Mouse (Mus musculus) cerebellum, adult 18-20 months (tissue): ENCODE results near the gene Nedd8.
A peak's percentile ranks its signal among the peaks of the same experiment; 100 is the strongest.

Experiments used
- DNase-seq, 2 experiments: peaks; one replicate each; pipeline ENCODE4 v3.0.0; 2021

Nedd8 gene

GRCm38 (mm10) chr14:55660636-55661035 lies 11.3 kb downstream of the Nedd8 start:
- no peak for DNase-seq

DNA sequence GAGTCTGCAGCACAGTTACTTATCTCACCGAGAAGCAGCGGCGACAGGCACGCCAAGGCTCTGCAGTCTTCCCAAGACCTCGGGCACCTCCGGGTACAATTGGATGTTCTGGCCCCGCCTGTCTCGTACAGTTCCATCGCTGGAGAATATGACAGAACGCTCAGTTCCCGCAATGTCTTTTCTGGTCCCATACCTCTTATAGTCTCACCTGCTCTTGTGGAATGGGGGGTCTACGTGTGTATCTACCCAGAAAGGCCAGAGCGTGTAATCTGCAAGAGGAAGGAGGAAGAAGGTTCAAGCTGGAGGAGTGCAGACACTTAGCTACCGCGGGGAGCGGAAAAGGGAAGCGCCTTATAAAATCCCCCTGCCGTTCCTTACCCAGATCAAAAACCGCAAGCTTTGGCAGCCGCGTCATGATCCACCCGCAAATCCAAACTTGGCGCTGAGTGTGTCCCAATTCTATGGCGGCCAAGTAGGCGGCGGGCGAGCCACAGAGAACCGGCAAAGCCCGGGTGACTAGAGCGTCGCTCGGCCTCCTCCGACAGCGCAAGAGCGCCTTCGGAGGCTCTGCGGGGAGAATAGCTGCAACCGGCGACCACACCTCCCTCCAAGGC lies 11.9 kb downstream of the Nedd8 start, which contains the start of gene Mdp1:
Mdp1 (minus strand) TSS at position 549 of the 614 bp plus-strand sequence.
- peak; percentile 80 to 84 for DNase-seq

- no peak for DNase-seq
Observed at GRCm38 (mm10) chr14:55658011-55658410, 13.9 kb downstream of the Nedd8 start.

GRCm38 (mm10) chr14:55656935-55657334 lies 15.0 kb downstream of the Nedd8 start:
- DNase-seq, result no peak

DNA sequence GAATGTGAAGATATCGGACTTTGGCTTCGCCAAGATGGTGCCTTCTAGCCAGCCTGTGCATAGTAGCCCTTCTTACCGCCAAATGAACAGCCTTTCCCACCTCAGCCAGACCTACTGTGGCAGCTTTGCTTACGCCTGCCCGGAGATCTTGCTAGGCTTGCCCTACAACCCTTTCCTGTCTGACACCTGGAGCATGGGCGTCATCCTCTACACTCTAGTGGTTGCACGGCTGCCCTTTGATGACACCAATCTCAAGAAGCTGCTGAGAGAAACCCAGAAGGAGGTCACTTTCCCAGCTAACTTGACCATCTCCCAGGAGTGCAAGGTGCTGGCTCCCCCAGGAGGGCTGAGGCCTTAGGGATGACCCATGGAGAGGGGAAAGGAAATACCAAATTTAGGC lies 20.4 kb downstream of the Nedd8 start:
- DNase-seq, result no peak

- no peak for DNase-seq
Observed at GRCm38 (mm10) chr14:55649884-55650283, 22.0 kb downstream of the Nedd8 start, which contains the start of gene Tssk4. TSS of gene Tssk4 (plus strand) at chr14:55650184.

DNA sequence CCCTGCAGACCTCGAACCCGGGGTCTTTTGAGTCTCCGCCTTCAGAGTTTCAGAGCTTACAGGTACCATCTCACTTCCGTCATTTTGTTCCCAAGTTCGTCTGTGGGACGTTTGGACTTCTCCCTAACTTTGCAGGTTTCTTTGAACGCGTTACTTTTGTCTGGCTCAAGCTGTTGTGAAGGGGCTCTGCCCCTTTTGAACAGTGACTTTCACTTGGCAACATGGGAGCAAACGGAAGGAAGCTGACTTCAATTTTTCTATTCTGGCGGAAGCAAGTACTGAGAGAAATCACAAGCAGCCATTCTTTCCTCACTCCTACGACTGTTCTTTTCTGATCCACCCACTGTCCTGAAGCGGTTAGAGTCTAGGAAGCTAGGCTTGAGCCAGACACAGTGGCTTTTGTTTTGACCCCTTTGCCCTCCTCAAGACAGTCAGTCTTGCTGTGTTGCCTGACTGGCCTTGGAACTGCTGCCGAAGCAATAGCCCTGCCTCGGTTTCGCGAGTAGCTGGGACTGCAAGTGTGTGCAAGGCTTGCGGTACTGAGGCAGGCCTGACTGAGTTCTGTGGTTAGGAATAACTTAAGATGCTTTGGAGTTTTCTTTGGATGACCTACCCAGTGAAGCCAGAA lies 27.5 kb downstream of the Nedd8 start:
- no peak for DNase-seq

DNA sequence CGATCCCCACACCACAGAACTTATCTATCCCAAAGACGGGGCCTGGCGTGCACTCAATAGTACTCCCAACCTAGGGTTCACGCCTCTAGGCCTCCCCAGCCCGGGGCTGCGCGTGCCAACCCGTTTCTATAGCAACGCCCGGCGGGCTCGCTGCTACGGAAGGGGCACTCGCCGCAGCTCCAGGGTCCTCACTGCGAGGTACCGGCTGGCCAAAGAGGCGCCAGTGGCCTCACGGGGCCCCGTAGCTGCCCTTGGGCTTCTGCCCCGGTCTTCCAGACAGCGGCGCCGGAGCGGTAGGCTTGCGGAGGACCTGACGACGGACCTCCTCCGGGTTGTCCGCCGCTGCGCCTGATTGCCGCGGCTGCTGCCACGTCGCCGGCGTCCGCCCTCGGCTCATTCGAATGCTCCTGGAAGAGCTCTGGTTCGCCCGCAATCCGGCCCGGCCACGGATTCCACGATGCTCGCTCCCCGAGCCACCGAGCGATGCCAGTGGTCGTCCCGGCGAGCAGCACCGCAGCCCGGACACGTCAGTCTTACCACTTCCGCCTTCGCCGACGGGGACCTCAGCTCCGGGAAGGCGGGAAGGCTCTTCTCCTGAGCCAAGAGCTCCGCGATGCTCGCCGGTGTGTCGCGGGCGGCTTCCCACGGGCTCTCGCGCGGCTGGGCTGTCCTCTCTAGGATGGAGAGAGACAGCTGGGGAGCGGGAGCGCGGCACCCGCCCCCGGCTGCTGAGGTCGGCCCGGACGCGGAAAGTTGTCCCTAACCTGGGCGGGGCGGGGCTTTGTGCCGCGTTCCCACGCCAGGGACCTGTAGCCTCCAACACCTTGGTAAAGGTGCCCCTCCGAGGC lies 28.6 kb downstream of the Nedd8 start, which contains the start of gene Tm9sf1:
Tm9sf1 (minus strand) TSS at position 747 of the 848 bp plus-strand sequence.
- peak; percentile 78 to 90 for DNase-seq

DNA sequence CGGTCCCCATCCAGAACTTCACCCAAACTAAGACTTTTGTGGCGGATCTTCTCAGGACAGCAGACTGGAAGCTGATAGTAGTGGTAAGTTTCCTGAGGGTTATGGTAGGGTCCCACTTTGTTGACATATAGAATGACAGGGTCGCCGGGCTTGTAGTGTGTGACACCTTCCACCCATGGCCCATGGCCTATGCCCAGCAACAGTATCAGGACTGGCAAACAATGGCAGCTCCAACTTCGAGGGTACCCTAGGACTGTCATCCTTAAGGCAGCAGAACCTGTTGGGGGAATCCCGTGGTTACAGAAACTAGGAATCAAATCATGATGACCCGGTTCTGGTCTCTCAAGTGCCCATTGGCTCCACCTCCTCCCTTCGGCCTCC lies 29.3 kb downstream of the Nedd8 start:
- no peak for DNase-seq

- no peak for DNase-seq
Observed at GRCm38 (mm10) chr14:55641291-55641690, 30.6 kb downstream of the Nedd8 start.

DNA sequence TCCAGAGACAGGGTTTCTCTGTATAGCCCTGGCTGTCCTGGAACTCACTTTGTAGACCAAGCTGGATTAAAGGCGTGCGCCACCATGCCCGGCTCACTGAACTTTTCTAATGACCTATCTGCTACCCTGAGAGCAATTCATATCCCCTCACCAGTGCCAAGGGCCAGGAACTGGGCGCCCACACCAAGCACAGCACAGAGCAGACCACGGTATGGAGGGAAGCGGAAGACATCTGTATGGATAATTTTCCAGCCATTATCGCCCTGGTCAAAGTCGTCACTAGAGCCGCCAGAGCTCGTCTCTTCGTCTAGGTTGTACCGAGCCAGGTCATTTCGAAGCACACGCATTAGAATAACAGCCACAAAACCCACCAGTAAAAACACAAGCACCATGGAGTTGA lies 31.1 kb downstream of the Nedd8 start:
- DNase-seq, result no peak

GRCm38 (mm10) chr14:55637795-55638194 lies 34.1 kb downstream of the Nedd8 start, which contains the start of gene Gm49378:
TSS of gene Gm49378 (minus strand) at chr14:55637895.
- DNase-seq, result no peak

DNA sequence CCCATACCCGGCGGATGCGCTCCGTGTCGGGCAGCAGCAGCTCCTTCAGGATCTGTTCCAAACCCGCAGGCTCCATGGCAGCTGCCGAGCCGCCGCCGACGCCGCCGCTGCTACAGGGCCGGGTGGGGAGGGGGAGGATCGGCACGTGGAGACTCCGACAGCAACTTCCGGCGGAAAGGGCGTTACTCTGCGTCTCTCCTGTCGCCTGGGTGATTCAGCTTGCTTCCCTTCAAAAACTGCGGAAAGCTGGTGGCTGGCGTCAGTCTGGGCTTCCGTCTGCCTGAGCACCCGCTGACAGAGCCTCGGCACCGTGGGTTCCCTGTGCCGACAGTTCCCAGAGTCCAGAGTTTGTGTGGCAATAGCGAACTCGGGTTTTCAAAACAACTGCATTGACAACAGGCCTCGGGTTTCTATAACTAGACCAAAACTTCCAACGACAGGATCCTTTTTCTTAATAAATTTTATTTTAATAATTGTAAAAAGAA lies 36.4 kb downstream of the Nedd8 start, which contains the start of gene Ipo4:
Ipo4 (minus strand) TSS at position 435 of the 485 bp plus-strand sequence.
- DNase-seq, result peak; percentile 84 to 89

- DNase-seq, result peak; percentile 59 to 63
Observed at GRCm38 (mm10) chr14:55634874-55635522, 36.9 kb downstream of the Nedd8 start.

GRCm38 (mm10) chr14:55629312-55629711 lies 42.6 kb downstream of the Nedd8 start:
- DNase-seq, result peak; percentile 24 to 43

DNA sequence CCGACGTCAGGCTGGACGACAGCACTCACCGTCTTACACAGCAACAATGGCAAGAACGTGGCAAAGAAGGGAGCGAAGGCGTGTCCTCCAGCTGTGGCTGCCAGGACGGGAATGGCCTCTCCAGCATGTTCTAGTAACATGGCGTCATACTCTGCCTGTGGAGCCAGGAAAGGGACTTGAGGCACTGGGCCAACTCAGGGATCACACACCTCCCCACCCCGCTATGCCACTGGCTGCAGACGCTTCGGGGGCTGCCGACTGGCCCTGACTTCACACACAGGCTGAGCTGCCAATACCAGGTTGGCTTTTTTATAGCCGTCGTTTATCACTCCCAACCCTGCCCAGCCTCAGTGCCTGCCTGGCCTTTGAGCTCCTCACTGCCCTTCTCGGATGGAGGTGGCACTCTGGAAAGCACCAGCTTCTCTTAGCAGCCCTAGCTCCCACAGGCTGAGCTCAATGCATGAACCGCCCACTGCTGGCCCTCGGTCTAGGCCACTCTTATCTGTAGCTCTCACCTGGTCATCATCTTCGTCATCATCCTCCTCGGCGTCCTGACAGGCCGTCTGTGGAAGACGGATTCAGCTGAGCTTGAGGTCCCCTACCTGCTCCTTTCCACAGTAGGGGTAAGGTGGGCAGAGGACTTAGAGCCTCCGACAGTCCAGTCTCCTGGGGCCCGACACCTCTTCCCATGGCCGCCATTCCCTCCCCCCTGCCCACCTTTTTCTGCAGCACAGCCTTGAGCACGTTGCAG lies 43.7 kb downstream of the Nedd8 start:
- no peak for DNase-seq

- DNase-seq, result peak; percentile 36 to 47
Observed at GRCm38 (mm10) chr14:55618486-55619195, 53.3 kb downstream of the Nedd8 start.

DNA sequence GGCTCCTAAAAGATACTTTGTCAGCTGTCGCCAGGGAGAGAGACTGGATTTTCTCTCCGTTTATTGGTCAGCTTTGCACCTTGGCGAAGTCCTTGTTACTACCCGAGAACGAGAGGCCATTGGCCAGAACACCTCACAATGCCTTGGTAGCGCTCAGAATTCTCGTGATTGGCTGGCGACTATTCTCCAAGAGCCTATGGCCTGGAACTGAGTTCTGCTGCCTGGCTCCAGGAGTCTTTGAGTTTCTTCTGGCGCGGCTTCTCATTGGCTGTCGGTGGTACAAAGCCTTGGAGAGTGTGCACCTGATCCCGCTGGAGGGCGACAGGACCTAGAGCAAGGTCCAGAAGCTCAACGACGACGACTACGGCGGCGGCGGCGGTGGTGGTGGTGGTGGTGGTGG lies 54.1 kb downstream of the Nedd8 start, which contains the start of gene Rec8:
Rec8 (plus strand) TSS at position 216 of the 400 bp plus-strand sequence.
- peak; percentile 69 to 83 for DNase-seq

DNA sequence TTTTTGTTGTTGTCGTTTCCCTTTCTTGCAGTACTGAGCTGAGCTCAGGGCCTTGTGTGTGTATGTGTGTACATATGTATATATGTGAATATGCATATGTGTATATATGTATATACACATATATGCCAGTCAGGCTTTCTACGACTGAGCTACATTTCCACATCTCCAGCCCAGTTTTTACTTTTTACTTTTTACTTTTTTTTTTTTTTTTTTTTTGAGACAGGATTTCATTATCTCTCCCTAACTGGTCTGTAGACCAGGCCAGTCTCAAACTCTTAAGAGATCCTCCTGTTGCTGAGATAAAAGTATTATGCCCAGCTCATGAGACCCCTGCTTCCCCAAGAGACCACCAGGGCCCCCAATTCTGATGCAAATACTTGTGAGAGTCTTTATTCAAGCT lies 55.1 kb downstream of the Nedd8 start:
- no peak for DNase-seq

GRCm38 (mm10) chr14:55615876-55616275 lies 56.0 kb downstream of the Nedd8 start:
- DNase-seq, result no peak

GRCm38 (mm10) chr14:55614565-55615178 lies 57.3 kb downstream of the Nedd8 start:
- no peak for DNase-seq
